Mouse (Mus musculus) erythroblast, embryonic 14.5 days (primary cell): Measurements from ENCODE around the gene Nab1. TPM values are rescaled to one million over a fixed set of nuclear protein-coding genes. Genes with fewer than 3 reads are reported as not detected.
"Not testable (repeated sequence)": the region's sequence is repeated elsewhere in the genome, so short reads cannot be mapped to it uniquely, and the experiment has no call there.

Source experiments
- H3K27me3 ChIP-seq: 2 replicates; pipeline ENCODE4 v1.6.1; 2012; ENCODE audit warnings: inconsistent platforms; ENCODE audit not compliant: control insufficient read depth
- H3K36me3 ChIP-seq: 2 replicates; pipeline ENCODE4 v1.6.1; 2012; ENCODE audit warnings: mild to moderate bottlenecking, inconsistent platforms; ENCODE audit not compliant: control insufficient read depth
- H3K4me1 ChIP-seq: 2 replicates; pipeline ENCODE4 v1.6.1; 2012; ENCODE audit warnings: inconsistent platforms; ENCODE audit not compliant: control insufficient read depth
- H3K4me3 ChIP-seq: replicated peaks from 2 replicates; pipeline ENCODE3; 2012; ENCODE audit warnings: moderate library complexity, mild to moderate bottlenecking, inconsistent platforms
- H3K9me3 ChIP-seq: 2 replicates; pipeline ENCODE4 v1.6.1; 2012; ENCODE audit warnings: low read length, inconsistent platforms, mixed read lengths; ENCODE audit not compliant: control insufficient read depth
- GATA1 ChIP-seq: IDR thresholded peaks from 2 replicates; pipeline ENCODE4 v1.6.1; 2012; ENCODE audit warnings: low read length, inconsistent platforms, mixed read lengths
- TAL1 ChIP-seq: IDR thresholded peaks from 3 replicates; pipeline ENCODE4 v1.6.1; 2012; ENCODE audit warnings: low read length, inconsistent platforms, mixed read lengths
- polyA plus RNA-seq: library from polyadenylated mRNA; stranded (reverse); fragments of >175 nt; gene quantifications from 2 replicates; pipeline ENCODE4 v1.2.3, GENCODE M21; 2012

Nab1 gene
- 0.14 and 0.38 TPM in 2 replicates for polyA plus RNA-seq

DNA sequence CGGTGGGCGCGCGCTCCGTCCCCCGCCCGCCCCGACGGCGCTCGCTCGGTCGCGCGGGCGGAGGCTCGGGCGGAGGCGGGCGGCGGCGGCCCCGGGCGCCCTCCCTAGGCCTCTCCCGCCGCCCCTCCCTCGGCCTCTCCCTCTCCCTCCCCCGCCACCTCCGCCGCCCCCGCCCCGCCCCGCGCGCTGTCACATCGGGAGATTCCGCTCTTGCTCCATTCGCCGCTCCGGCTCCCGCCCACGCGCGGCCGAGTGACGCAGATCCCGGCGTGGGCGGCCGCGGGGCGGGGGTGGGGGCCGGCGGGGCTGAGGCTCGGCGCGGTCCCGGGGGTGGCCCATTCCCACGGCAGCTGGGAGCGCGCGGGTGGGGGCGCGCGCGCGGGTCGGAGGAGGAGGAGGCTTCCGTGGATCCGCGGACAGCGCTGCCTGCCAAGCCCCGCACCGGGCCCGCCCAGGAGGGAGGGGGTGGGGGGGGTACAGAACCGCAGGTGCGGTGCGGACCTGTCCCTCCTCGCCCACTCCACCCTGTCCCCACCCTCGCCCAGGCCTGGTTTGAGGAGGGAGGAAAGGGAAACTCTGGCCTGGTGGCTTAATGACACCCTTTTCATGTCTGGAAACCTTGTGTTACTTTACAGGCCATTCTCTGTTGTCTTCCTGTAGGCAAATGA, at the start of gene Nab1:
TSS of gene Nab1 (minus strand) at position 366 of the 668 bp plus-strand sequence.
- Histone ChIP-seq H3K4me3 (peak within 1 kb of the TSS; percentile 72), H3K4me1 (peaks cover 14% of the 10 kb centered on the region), H3K9me3 (no peaks in the 10 kb centered on the region), H3K36me3 (no peaks in the 10 kb centered on the region), H3K27me3 (peaks cover 28% of the 10 kb centered on the region)
- no peak for TF ChIP-seq GATA1
- no peak for TF ChIP-seq TAL1

DNA sequence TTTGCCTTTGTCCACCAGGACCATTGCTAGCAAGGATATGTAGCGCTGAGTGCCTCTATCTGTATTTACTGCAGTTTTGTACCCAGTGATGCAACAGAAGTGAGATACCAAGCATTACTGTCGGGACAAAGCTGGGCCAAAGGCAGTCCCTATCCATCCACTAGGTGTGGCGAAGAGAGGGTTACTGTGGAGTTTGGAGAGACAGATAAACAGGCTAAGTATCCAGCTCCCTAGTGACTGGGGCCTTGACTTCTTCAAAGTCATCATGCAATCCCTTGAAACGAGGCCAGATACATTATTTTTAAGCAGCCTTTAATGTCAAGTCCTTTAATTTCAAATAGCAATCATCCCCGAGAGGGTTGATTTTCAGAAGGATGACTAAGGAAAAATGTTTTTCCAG, 47.0 kb upstream of the Nab1 start:
- H3K36me3 ChIP-seq: no peaks in the 10 kb centered on the region
- TF ChIP-seq TAL1: no peak
- H3K9me3 ChIP-seq: no peaks in the 10 kb centered on the region
- H3K4me1 ChIP-seq: no peaks in the 10 kb centered on the region
- H3K27me3 ChIP-seq: no peaks in the 10 kb centered on the region
- H3K4me3 ChIP-seq: no peak overlapping the region

DNA sequence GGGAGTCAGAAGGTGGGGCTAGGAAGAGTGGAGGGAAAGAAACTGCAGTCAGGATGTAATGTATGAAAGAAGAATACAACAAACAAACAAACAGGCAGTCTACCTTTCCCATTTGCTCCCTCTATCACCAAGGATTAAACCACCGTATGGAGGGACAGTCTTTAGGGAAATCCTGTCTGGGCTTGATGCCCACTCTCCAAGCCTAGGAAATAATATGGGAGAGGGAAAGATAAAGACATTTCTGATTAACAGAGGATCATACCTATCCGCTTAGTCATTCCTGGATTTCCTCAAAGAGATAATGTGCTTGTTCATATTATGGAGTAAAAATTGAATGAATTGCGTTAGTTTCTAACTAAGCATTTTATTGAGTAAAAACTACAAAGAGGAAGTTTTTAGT, 46.3 kb upstream of the Nab1 start:
- TF ChIP-seq GATA1: no peak
- no peak for TF ChIP-seq TAL1
- H3K9me3 ChIP-seq: no peaks in the 10 kb centered on the region
- no peak overlapping the region for H3K4me3 ChIP-seq
- no peaks in the 10 kb centered on the region for H3K4me1 ChIP-seq
- H3K36me3 ChIP-seq: no peaks in the 10 kb centered on the region
- H3K27me3 ChIP-seq: no peaks in the 10 kb centered on the region

DNA sequence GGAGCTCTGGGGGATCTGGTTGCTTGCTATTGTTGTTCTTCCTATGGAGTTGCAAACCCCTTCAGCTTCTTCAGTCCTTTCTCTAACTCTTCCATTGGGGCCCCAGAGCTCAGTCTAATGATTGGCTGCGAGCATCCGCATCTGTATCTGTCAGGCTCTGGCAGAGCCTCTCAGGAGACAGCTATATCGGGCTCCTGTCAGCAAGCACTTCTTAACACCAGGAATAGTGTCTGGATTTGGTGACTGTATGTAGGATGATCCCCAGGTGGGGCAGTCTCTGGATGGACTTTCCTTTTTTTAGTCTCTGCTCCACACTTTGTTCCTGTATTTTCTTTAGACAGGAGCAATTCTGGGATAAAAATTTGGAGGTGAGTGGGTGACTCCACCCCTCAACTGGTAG, 39.6 kb upstream of the Nab1 start:
- H3K4me1 ChIP-seq, H3K36me3 ChIP-seq, H3K4me3 ChIP-seq, H3K9me3 ChIP-seq, H3K27me3 ChIP-seq: not testable (repeated sequence)

DNA sequence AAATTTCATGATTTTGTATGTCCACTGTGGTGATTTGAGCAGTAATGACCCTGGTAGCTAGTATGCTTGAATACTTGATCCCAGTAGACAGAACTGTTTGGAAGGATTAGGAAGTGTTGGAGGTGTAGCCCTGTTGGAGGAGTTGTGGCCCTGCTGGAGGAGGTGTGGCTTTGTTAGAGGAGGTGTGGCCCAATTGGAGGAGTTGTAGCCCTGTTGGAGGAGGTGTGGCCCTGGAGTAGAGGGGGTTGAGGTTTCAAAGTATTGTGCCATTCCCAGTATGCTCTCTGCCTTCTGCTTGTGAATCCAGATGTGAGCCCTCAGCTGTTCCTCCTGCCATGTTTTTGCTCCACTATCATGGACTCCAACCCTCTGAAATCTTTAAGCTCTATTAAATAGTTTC, 29.5 kb upstream of the Nab1 start:
- no peaks in the 10 kb centered on the region for H3K36me3 ChIP-seq
- H3K4me3 ChIP-seq: no peak overlapping the region
- TF ChIP-seq TAL1 (no peak), GATA1 (no peak)
- no peaks in the 10 kb centered on the region for H3K9me3 ChIP-seq
- H3K27me3 ChIP-seq: no peaks in the 10 kb centered on the region
- H3K4me1 ChIP-seq: no peaks in the 10 kb centered on the region

DNA sequence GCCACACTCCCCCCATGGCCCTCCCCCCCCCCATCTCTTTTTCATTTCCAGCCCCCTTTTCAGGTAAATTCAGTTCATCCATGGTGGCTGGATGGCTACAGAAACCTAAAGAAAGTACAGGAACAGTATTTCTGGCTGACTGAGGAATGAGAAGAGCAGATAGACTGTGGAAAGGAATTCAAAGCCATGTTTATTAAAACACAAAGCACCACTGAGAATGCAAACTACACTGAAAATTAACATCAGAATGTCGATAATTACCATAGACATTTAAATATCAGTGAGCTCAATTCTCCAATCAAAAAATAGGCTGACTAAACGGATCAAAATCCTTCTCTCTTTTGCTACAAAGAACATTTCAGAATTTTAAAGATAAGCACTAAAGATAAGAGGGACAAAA, 27.2 kb upstream of the Nab1 start:
- TF ChIP-seq GATA1 (no peak), TAL1 (no peak)
- Histone ChIP-seq H3K4me3 (no peak overlapping the region), H3K36me3 (no peaks in the 10 kb centered on the region), H3K4me1 (no peaks in the 10 kb centered on the region), H3K27me3 (no peaks in the 10 kb centered on the region), H3K9me3 (no peaks in the 10 kb centered on the region)

DNA sequence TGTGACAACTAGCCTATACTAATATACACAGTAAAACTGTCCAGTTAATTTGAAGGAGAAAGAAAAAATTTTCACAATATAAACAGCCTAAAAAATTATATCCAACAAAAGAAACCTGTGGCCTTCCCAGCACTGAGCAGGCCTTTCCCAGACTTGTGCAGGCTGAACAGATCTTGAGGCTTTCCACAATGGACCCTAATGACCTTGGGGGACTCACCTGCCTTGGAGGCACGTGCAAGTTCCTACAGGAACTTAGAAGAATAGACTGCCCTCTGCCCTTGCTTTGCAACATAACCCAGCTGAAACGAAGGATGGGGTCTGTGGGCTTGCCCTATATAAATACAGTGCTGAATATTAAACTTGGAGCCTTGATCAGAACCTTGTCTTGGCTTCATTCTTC, 26.8 kb upstream of the Nab1 start:
- Histone ChIP-seq H3K4me3 (no peak overlapping the region), H3K27me3 (no peaks in the 10 kb centered on the region), H3K36me3 (no peaks in the 10 kb centered on the region), H3K4me1 (no peaks in the 10 kb centered on the region), H3K9me3 (no peaks in the 10 kb centered on the region)
- TF ChIP-seq TAL1: no peak
- no peak for TF ChIP-seq GATA1

DNA sequence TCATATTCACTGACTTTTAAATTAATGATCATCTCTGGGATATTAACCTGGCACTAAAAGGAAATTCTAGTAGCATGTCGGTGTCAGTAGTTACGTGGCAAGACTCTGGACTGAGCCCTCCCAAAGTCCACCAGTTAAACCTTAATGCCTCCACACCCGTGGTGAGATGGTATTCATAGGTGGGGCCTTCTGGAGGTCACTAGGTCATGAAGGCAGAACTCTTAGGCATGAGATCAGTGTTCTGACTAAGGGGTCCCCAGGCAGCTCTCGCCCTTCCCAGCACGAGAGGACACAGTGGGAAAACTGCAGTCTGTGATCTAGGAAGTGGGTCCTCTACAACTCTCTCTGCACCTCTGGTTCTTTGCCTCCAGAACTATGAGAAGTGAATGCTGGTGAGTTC, 24.2 kb upstream of the Nab1 start:
- H3K27me3 ChIP-seq: no peaks in the 10 kb centered on the region
- H3K4me1 ChIP-seq: no peaks in the 10 kb centered on the region
- H3K36me3 ChIP-seq: no peaks in the 10 kb centered on the region
- TF ChIP-seq GATA1 (no peak), TAL1 (no peak)
- H3K9me3 ChIP-seq: no peaks in the 10 kb centered on the region
- no peak overlapping the region for H3K4me3 ChIP-seq

DNA sequence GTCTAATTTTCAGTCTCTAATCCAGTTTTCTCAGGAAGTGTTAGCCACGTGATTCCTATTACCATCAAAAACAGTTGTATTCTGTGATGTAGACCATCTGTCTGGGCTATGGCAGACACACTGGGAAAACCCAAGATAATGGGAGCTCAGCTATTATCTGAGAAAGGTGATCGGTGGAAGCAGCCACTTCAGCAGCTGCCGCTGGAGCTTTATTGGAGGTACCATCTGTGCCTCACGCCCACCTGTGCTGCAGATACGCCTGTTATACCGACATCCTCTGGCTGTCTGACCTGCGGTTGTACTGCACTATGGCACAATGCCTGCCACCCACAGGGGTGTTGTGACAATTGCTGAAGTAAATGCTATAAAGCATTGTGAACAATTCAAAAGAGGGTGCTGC, 23.7 kb upstream of the Nab1 start:
- no peak overlapping the region for H3K4me3 ChIP-seq
- TF ChIP-seq GATA1 (no peak), TAL1 (no peak)
- H3K27me3 ChIP-seq: no peaks in the 10 kb centered on the region
- H3K36me3 ChIP-seq: no peaks in the 10 kb centered on the region
- no peaks in the 10 kb centered on the region for H3K4me1 ChIP-seq
- no peaks in the 10 kb centered on the region for H3K9me3 ChIP-seq

DNA sequence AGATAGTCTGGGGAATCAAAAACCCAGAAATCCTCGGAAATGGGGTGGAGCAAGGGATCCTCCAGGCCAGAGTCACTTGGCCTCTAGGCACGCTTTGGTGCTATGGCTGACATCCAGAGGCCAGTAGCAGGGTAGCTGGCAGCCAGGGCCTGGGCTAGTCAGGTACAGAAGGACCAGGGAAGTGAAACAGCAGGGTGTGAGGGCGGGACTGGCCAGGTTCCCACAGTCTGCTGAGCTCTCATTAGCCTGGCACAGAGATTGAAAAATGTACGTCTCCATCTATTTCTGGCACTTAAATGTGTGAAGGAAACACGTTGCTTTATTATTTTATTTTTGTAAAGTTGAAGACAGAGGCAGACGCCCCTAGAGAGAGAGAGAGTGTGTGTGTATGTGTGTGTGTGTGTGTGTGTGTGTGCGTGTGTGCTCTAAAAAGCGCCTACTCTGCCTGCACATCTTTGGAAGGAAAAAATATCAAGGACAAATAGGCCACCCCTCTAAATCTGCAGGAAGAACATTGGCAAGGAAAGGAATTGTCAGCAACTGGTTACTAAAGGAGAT, 21.0 kb upstream of the Nab1 start:
- no peaks in the 10 kb centered on the region for H3K36me3 ChIP-seq
- TF ChIP-seq TAL1: no peak
- no peak for TF ChIP-seq GATA1
- no peaks in the 10 kb centered on the region for H3K4me1 ChIP-seq
- no peaks in the 10 kb centered on the region for H3K9me3 ChIP-seq
- no peaks in the 10 kb centered on the region for H3K27me3 ChIP-seq
- no peak overlapping the region for H3K4me3 ChIP-seq
